Mouse (Mus musculus): ENCODE measurements around the gene Swsap1.

DNA sequence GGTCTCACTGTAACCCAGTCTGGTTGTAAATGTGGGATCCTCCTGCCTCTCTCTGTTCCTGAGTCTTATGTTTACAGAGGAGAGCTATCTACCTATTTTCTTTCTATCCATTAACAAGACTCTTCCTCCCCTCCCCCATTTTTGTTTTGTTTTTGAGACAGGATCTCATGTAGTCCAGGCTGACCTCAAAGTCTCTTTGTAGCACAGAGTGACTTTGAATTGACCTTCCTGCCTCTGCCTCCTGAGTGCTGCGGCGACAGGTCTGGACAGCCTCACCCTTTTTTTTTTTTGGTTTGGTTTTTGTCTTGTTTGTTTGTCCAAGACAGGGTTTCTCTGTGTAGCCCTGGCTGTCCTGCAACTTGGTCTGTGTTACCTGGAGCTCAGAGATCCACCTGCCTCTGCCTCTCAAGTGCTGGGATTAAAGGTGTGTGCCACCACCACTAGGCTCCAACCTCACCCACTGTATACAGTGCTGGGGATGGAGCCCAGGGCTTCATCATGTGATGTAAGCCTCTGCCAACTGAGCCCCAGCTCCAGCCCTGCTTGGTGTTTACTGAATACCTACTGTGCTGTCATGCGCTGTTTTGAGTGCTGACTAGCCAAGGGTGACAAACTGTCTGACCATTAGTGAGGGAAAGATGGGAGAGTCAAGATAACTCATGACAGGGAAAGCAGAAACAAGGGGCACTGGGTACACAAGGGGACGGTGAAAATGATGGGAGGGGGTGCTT, 23.0 kb downstream of the Swsap1 start:
- no peak for TF ChIP-seq CTCF (IDR thresholded peaks at IDR 0.05; ENCODE audit: low read depth)
- no peak for TF ChIP-seq EP300 (IDR thresholded peaks at IDR 0.05; ENCODE audit: low read depth)

Measured in liver, postnatal 0 days (tissue).